In genomic region chr15:81776631-81777422, GRCm38 (mm10) we compare ENCODE assay signal across 20 mouse cellular contexts. TPM values are rescaled to one million over a fixed set of nuclear protein-coding genes. Genes with fewer than 3 reads are reported as not detected.
A peak's percentile ranks its signal among the peaks of the same experiment; 100 is the strongest.
DNase-seq lines count a peak whose midpoint lies in the region; ATAC-seq and TF ChIP-seq lines count a peak whose summit lies in the region.
"Had no signal": no experiment of that assay in that cellular context is flagged by ENCODE, and none has a peak within 500 bp of the region (broad histone marks: within the 10 kb centered on the region; RNA-seq: fewer than 3 reads in every experiment).

No protein-coding gene starts in this region.

- peaks cover 13% of the 10 kb centered on the region for H3K4me1 ChIP-seq in liver, embryonic 11.5 days (replicated peaks; ENCODE audit: control insufficient read depth, insufficient read depth, low read length)
- H3K4me1 ChIP-seq in liver, postnatal 0 days (ENCODE audit: insufficient read depth), result no peaks in the 10 kb centered on the region
- peaks cover 2% of the 10 kb centered on the region; the same call in 1 of the 2 replicates for H3K4me1 ChIP-seq in liver, embryonic 16.5 days (ENCODE audit: control insufficient read depth, low read depth, low read length)
- H3K4me1 ChIP-seq in kidney, embryonic 16.5 days (ENCODE audit: insufficient read depth, low read length), result no peaks in the 10 kb centered on the region
- H3K4me1 ChIP-seq: forebrain, embryonic 13.5 days; heart, embryonic 15.5 days; hindbrain, embryonic 13.5 days had no signal

- no peak for DNase-seq in liver, embryonic 11.5 days (ENCODE audit: low spot score)
- DNase-seq in liver, postnatal 0 days, result no peak
- peak; percentile 4 for DNase-seq in induced T-regulatory cell, adult 2 months (ENCODE audit: low read depth)
- no peak for DNase-seq in spleen, postnatal 4 days (ENCODE audit: low spot score in 2 of 2)
- no peak for DNase-seq in Muller cell, postnatal 12 days (ENCODE audit: inconsistent ontology term)
- DNase-seq: adrenal gland, adult 2 months; adrenal gland, postnatal 25 days; cerebellum, adult 2 months; cerebellum, postnatal 10 days; gastrocnemius, adult 2 months; gastrocnemius, postnatal 25 days; heart, adult 18-20 months; heart, postnatal 14 days had no signal

- H3K4me2 ChIP-seq in liver, embryonic 11.5 days, result no peak overlapping the region
- no peak overlapping the region for H3K4me2 ChIP-seq in liver, postnatal 0 days (ENCODE audit: low read depth, low read length)
- no peak overlapping the region for H3K4me2 ChIP-seq in liver, embryonic 16.5 days (ENCODE audit: low read depth, low read length)
- no peak overlapping the region for H3K4me2 ChIP-seq in kidney, embryonic 16.5 days (replicated peaks; ENCODE audit: low read depth, low read length)
- H3K4me2 ChIP-seq: forebrain, embryonic 13.5 days; heart, embryonic 11.5 days; heart, embryonic 15.5 days; hindbrain, embryonic 13.5 days had no signal

- H3K27me3 ChIP-seq in liver, embryonic 11.5 days (replicated peaks; ENCODE audit: control insufficient read depth, insufficient read depth, low read length), result no peaks in the 10 kb centered on the region
- no peaks in the 10 kb centered on the region for H3K27me3 ChIP-seq in liver, postnatal 0 days (ENCODE audit: insufficient read depth, low read length)
- H3K27me3 ChIP-seq in liver, embryonic 16.5 days (ENCODE audit: control insufficient read depth, insufficient read depth, low read depth, low read length), result no peaks in the 10 kb centered on the region
- H3K27me3 ChIP-seq in kidney, embryonic 16.5 days (ENCODE audit: insufficient read depth, low read length), result no peaks in the 10 kb centered on the region
- H3K27me3 ChIP-seq: forebrain, embryonic 13.5 days; heart, embryonic 15.5 days; hindbrain, embryonic 13.5 days had no signal

- 52% methylated on average over 11 of the region's 11 CpGs for WGBS in liver, embryonic 11.5 days
- 59% methylated on average over 11 of the region's 11 CpGs for WGBS in liver, postnatal 0 days (ENCODE audit: insufficient replicate concordance)
- 39% methylated on average over 11 of the region's 11 CpGs for WGBS in liver, embryonic 16.5 days (ENCODE audit: insufficient replicate concordance)
- WGBS in kidney, embryonic 16.5 days, result 85% methylated on average over 11 of the region's 11 CpGs

- H3K9ac ChIP-seq in liver, embryonic 11.5 days (ENCODE audit: low read depth, low read length), result no peak overlapping the region
- H3K9ac ChIP-seq in liver, postnatal 0 days (replicated peaks), result no peak overlapping the region
- H3K9ac ChIP-seq in liver, embryonic 16.5 days (ENCODE audit: low read depth, low read length), result no peak overlapping the region
- no peak overlapping the region for H3K9ac ChIP-seq in kidney, embryonic 16.5 days (replicated peaks; ENCODE audit: low read length)
- H3K9ac ChIP-seq: forebrain, embryonic 13.5 days; heart, embryonic 15.5 days; hindbrain, embryonic 13.5 days had no signal

- TF ChIP-seq EP300 in liver, postnatal 0 days (IDR thresholded peaks at IDR 0.05; ENCODE audit: low read depth), result no peak

- peaks cover 16% of the 10 kb centered on the region for H3K36me3 ChIP-seq in liver, embryonic 11.5 days (ENCODE audit: control insufficient read depth, insufficient read depth, low read length)
- H3K36me3 ChIP-seq in liver, postnatal 0 days (replicated peaks; ENCODE audit: insufficient read depth, low read length), result peaks cover 46% of the 10 kb centered on the region
- H3K36me3 ChIP-seq in liver, embryonic 16.5 days (ENCODE audit: control insufficient read depth, insufficient read depth), result no peaks in the 10 kb centered on the region; the same call in 1 of the 2 replicates
- H3K36me3 ChIP-seq in kidney, embryonic 16.5 days (ENCODE audit: insufficient read depth, low read length), result peaks cover 77% of the 10 kb centered on the region

- peak; percentile 65 for ATAC-seq in liver, embryonic 11.5 days (replicated peaks; ENCODE audit: low FRiP score)
- ATAC-seq in liver, postnatal 0 days, result no peak
- ATAC-seq in liver, embryonic 16.5 days (ENCODE audit: low read depth), result peak; percentile 50
- no peak for ATAC-seq in kidney, embryonic 16.5 days (ENCODE audit: low FRiP score, low TSS enrichment)
- ATAC-seq: forebrain, embryonic 13.5 days had no signal

- no peak overlapping the region for H3K27ac ChIP-seq in liver, embryonic 11.5 days (ENCODE audit: low read depth, low read length)
- no peak overlapping the region for H3K27ac ChIP-seq in liver, postnatal 0 days (ENCODE audit: low read depth)
- no peak overlapping the region for H3K27ac ChIP-seq in liver, embryonic 16.5 days (ENCODE audit: low read length)
- no peak overlapping the region for H3K27ac ChIP-seq in kidney, embryonic 16.5 days (ENCODE audit: low read length)
- H3K27ac ChIP-seq: embryonic facial prominence, embryonic 10.5 days; forebrain, embryonic 13.5 days; gastrocnemius, adult 2 months; heart, embryonic 15.5 days; hindbrain, embryonic 13.5 days had no signal

- H3K9me3 ChIP-seq in liver, embryonic 11.5 days (ENCODE audit: control insufficient read depth, low read length), result no peaks in the 10 kb centered on the region
- no peaks in the 10 kb centered on the region for H3K9me3 ChIP-seq in liver, postnatal 0 days (ENCODE audit: low read length)
- H3K9me3 ChIP-seq in liver, embryonic 16.5 days (replicated peaks; ENCODE audit: control insufficient read depth, low read length), result no peaks in the 10 kb centered on the region
- no peaks in the 10 kb centered on the region for H3K9me3 ChIP-seq in kidney, embryonic 16.5 days (ENCODE audit: low read length)
- H3K9me3 ChIP-seq: embryonic facial prominence, embryonic 10.5 days; forebrain, embryonic 13.5 days; heart, embryonic 15.5 days; hindbrain, embryonic 13.5 days had no signal

- TF ChIP-seq CTCF in liver, postnatal 0 days (IDR thresholded peaks at IDR 0.05; ENCODE audit: low read depth), result no peak

- H3K4me3 ChIP-seq in liver, embryonic 11.5 days (ENCODE audit: low read depth, low read length), result no peak overlapping the region
- H3K4me3 ChIP-seq in liver, postnatal 0 days (ENCODE audit: low read depth, low read length), result no peak overlapping the region
- no peak overlapping the region for H3K4me3 ChIP-seq in liver, embryonic 16.5 days (ENCODE audit: low read depth, low read length)
- H3K4me3 ChIP-seq in kidney, embryonic 16.5 days (ENCODE audit: low read length), result no peak overlapping the region
- H3K4me3 ChIP-seq: embryonic facial prominence, embryonic 10.5 days; forebrain, embryonic 13.5 days; gastrocnemius, adult 2 months; heart, embryonic 15.5 days; hindbrain, embryonic 13.5 days had no signal

RNA-seq across cellular contexts. Expression of gene Tef, which starts 25.4 kb away (rescaled TPM):
- polyA plus RNA-seq in liver, embryonic 11.5 days (2014; fragmentation: Nextera tagmentation; extraction: Ambion mirVana), result 12.0 and 12.6 TPM in 2 replicates
- polyA plus RNA-seq in liver, postnatal 0 days (2015; fragmentation: Nextera tagmentation; extraction: Ambion mirVana), result 14.0 and 16.3 TPM in 2 replicates
- polyA plus RNA-seq in liver, embryonic 16.5 days (2015; fragmentation: Nextera tagmentation; extraction: Ambion mirVana), result 6.3 and 9.2 TPM in 2 replicates
- 25.7 and 28.9 TPM in 2 replicates for polyA plus RNA-seq in kidney, embryonic 16.5 days (2015; fragmentation: Nextera tagmentation; extraction: Ambion mirVana)

RNA-seq across cellular contexts. Expression of gene Rangap1, which starts 31.5 kb away (rescaled TPM):
- polyA plus RNA-seq in liver, embryonic 11.5 days (2014; fragmentation: Nextera tagmentation; extraction: Ambion mirVana), result 134 and 139 TPM in 2 replicates
- 31.3 and 38.0 TPM in 2 replicates for polyA plus RNA-seq in liver, postnatal 0 days (2015; fragmentation: Nextera tagmentation; extraction: Ambion mirVana)
- polyA plus RNA-seq in liver, embryonic 16.5 days (2015; fragmentation: Nextera tagmentation; extraction: Ambion mirVana), result 63.6 and 67.3 TPM in 2 replicates
- 101 and 109 TPM in 2 replicates for polyA plus RNA-seq in kidney, embryonic 16.5 days (2015; fragmentation: Nextera tagmentation; extraction: Ambion mirVana)

RNA-seq across cellular contexts. Expression of gene Zc3h7b, which starts 32.0 kb away (rescaled TPM):
- 23.4 and 24.2 TPM in 2 replicates for polyA plus RNA-seq in liver, embryonic 11.5 days (2014; fragmentation: Nextera tagmentation; extraction: Ambion mirVana)
- 3.3 and 4.2 TPM in 2 replicates for polyA plus RNA-seq in liver, postnatal 0 days (2015; fragmentation: Nextera tagmentation; extraction: Ambion mirVana)
- 4.1 and 4.6 TPM in 2 replicates for polyA plus RNA-seq in liver, embryonic 16.5 days (2015; fragmentation: Nextera tagmentation; extraction: Ambion mirVana)
- polyA plus RNA-seq in kidney, embryonic 16.5 days (2015; fragmentation: Nextera tagmentation; extraction: Ambion mirVana), result 35.1 and 40.3 TPM in 2 replicates

Comparison
In these comparisons a context has a peak if more than half of its experiments do, and no peak if none do; other contexts are left out.
1. ATAC-seq: peak in liver, embryonic 11.5 days (single experiment) and liver, embryonic 16.5 days (single experiment); none in liver, postnatal 0 days (single experiment) and kidney, embryonic 16.5 days (single experiment).